Mouse (Mus musculus) megakaryocyte, embryonic 14.5 days (primary cell): ENCODE data around the gene Hacl1. TPM values are rescaled to one million over a fixed set of nuclear protein-coding genes. Genes with fewer than 3 reads are reported as not detected.
A peak's percentile ranks its signal among the peaks of the same experiment; 100 is the strongest.

Experiments
- H3K27me3 ChIP-seq: replicated peaks from 2 replicates; pipeline ENCODE3; 2012; ENCODE audit warnings: inconsistent platforms
- H3K36me3 ChIP-seq: replicated peaks from 2 replicates; pipeline ENCODE3; 2012; ENCODE audit warnings: low read length, inconsistent platforms, mixed read lengths
- H3K4me1 ChIP-seq: 2 replicates; pipeline ENCODE4 v1.6.1; 2012; ENCODE audit warnings: inconsistent platforms
- H3K4me3 ChIP-seq: replicated peaks from 2 replicates; pipeline ENCODE3; 2012; ENCODE audit warnings: moderate library complexity, mild to moderate bottlenecking, inconsistent platforms
- H3K9me3 ChIP-seq: 2 replicates; pipeline ENCODE4 v1.6.1; 2012; ENCODE audit warnings: inconsistent platforms
- FLI1 ChIP-seq: IDR thresholded peaks from 2 replicates; pipeline ENCODE4 v1.6.1; 2012; ENCODE audit warnings: low read length, inconsistent platforms, mixed read lengths
- GATA1 ChIP-seq: IDR thresholded peaks from 3 replicates; pipeline ENCODE4 v1.6.1; 2012; ENCODE audit warnings: mixed read lengths, low read length, inconsistent platforms, borderline replicate concordance
- polyA plus RNA-seq: library from polyadenylated mRNA; stranded (reverse); fragments of >175 nt; gene quantifications from 2 replicates; pipeline ENCODE4 v1.2.3, GENCODE M21; 2012; ENCODE audit warnings: low replicate concordance; ENCODE audit not compliant: insufficient read depth

Gene Hacl1
- polyA plus RNA-seq, result 2.9 TPM in 1 of 2 replicates, not detected in the other

- Histone ChIP-seq H3K36me3 (peaks cover 29% of the 10 kb centered on the region), H3K9me3 (no peaks in the 10 kb centered on the region), H3K4me1 (peaks cover 41% of the 10 kb centered on the region), H3K27me3 (no peaks in the 10 kb centered on the region), H3K4me3 (peak within 1 kb of the TSS; percentile 98)
- TF ChIP-seq GATA1, result no peak
- TF ChIP-seq FLI1, result no peak
These were observed at the start of gene Hacl1, which contains the start of gene Btd for GRCm38 (mm10) chr14:31640890-31641505. Gene Hacl1 (minus strand): TSS chr14:31641286. Gene Btd (plus strand): TSS chr14:31641028.

- Histone ChIP-seq H3K4me1 (peaks cover 96% of the 10 kb centered on the region), H3K36me3 (peaks cover 3% of the 10 kb centered on the region), H3K27me3 (no peaks in the 10 kb centered on the region), H3K4me3 (peak overlapping the region; percentile 69), H3K9me3 (no peaks in the 10 kb centered on the region)
- TF ChIP-seq GATA1 (no peak), FLI1 (no peak)
These were observed 45.1 kb upstream of the Hacl1 start for GRCm38 (mm10) chr14:31686231-31686630.

DNA sequence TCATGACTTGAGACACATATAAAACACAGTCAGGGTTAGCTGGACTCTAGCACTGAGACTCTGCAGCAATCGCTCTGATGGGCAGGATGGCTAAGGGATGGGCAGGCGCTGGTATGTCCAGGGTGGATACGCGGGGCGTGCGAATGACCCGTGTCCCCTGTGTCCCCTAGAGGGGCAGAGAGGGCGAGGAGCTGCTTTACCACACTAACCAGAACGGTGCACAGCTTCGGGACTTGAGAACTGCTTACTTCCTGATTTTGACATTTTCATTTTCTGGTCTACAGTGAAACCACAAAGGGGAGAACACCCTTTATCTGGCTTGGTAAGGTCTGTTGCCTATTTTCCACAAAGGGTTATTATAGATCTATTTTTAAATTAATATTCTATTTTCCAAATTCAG, 44.6 kb upstream of the Hacl1 start:
- peaks cover 96% of the 10 kb centered on the region for H3K4me1 ChIP-seq
- peak overlapping the region; percentile 87 for H3K4me3 ChIP-seq
- no peak for TF ChIP-seq FLI1
- no peaks in the 10 kb centered on the region for H3K27me3 ChIP-seq
- no peaks in the 10 kb centered on the region for H3K9me3 ChIP-seq
- peaks cover 2% of the 10 kb centered on the region for H3K36me3 ChIP-seq

GRCm38 (mm10) chr14:31684343-31685040, 43.4 kb upstream of the Hacl1 start:
- H3K4me1 ChIP-seq, result peaks cover 95% of the 10 kb centered on the region

DNA sequence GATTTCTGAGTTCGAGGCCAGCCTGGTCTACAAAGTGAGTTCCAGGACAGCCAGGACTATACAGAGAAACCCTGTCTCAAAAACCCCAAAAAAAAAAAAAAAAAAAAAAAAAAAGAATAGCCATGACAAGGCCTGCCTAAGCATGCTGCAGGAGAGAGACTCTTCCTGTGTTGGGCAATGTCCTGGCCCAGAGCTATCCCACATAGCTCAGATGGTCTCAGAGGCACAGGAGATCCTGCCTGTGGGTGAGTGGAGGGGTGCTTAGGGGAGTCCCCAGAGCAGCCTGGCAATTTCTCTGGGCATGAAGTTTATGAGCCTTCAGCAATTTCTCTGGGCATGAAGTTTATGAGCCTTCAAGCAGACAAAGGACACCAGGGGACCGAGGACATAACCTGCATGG, 42.5 kb upstream of the Hacl1 start:
- no peaks in the 10 kb centered on the region for H3K27me3 ChIP-seq
- H3K4me1 ChIP-seq, result peaks cover 92% of the 10 kb centered on the region
- no peak for TF ChIP-seq FLI1
- TF ChIP-seq GATA1, result no peak
- no peaks in the 10 kb centered on the region for H3K9me3 ChIP-seq
- peak overlapping the region; percentile 29 for H3K4me3 ChIP-seq
- no peaks in the 10 kb centered on the region for H3K36me3 ChIP-seq

More at GRCm38 (mm10) chr14:31684343-31685040, 43.4 kb upstream of the Hacl1 start:
- H3K36me3 ChIP-seq, result no peaks in the 10 kb centered on the region
- TF ChIP-seq GATA1, result no peak
- no peak for TF ChIP-seq FLI1
- H3K27me3 ChIP-seq, result no peaks in the 10 kb centered on the region
- H3K9me3 ChIP-seq, result no peaks in the 10 kb centered on the region
- peak overlapping the region; percentile 81 for H3K4me3 ChIP-seq

DNA sequence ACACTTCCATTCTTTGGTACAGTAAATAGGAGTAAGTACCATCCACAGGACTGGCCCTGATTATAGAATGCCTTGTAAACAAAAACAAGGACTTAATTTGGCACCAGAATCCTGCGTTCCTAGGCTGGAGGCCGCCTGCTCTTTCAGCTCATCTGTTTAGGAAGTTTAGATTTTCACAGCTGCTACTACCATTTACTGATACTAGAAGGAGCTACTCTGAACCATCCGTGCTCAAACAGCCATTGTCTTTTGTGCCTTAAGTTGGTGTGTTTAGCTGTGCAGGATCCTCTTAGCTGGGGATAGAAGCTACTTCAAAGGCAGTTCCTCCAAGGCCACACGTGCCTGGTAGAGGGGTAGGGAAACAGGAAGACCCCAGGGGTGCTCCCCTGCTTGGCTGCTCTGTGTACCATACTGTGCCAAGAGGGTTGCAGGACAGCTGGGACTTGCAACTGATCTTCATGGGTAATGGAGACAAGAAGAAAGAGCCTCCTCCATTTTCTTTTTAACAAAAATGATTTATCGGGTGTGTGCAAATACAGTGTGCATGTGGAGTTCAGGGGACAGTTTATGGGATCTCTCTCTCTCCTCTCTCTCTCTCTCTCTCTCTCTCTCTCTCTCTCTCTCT, 41.0 kb upstream of the Hacl1 start:
- Histone ChIP-seq H3K9me3 (no peaks in the 10 kb centered on the region), H3K4me1 (peaks cover 79% of the 10 kb centered on the region), H3K27me3 (no peaks in the 10 kb centered on the region), H3K4me3 (no peak overlapping the region), H3K36me3 (no peaks in the 10 kb centered on the region)
- TF ChIP-seq GATA1 (no peak), FLI1 (no peak)

- Histone ChIP-seq H3K36me3 (no peaks in the 10 kb centered on the region), H3K4me3 (no peak overlapping the region), H3K27me3 (no peaks in the 10 kb centered on the region), H3K4me1 (peaks cover 72% of the 10 kb centered on the region), H3K9me3 (no peaks in the 10 kb centered on the region)
- no peak for TF ChIP-seq FLI1
- no peak for TF ChIP-seq GATA1
These were observed 40.2 kb upstream of the Hacl1 start for GRCm38 (mm10) chr14:31681291-31681690.

DNA sequence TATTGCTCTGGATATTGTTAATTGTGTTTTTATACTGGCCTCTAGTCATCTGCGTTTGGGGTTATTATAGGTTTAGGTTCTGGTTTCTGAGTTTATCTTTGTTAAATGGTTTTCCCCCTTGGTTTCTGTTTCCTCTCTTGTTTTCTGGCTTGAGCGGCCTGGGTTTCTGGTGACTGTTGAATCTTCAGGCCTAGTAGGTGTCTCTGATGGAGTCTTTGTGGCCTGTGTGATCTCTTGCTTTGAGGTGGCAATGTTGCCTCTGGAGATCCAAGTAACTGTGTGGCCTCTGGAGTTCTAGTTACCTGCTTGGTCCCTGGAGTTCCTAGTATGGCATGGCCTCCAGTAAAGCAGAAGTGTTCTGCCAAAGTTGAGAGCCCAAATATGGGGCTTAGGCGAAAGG, 39.6 kb upstream of the Hacl1 start:
- no peak overlapping the region for H3K4me3 ChIP-seq
- H3K9me3 ChIP-seq, result no peaks in the 10 kb centered on the region
- peaks cover 65% of the 10 kb centered on the region for H3K4me1 ChIP-seq
- no peaks in the 10 kb centered on the region for H3K36me3 ChIP-seq
- no peaks in the 10 kb centered on the region for H3K27me3 ChIP-seq
- TF ChIP-seq GATA1 (no peak), FLI1 (no peak)

GRCm38 (mm10) chr14:31671635-31672320, 30.7 kb upstream of the Hacl1 start:
- TF ChIP-seq GATA1, result no peak
- Histone ChIP-seq H3K4me3 (no peak overlapping the region), H3K36me3 (peaks cover 16% of the 10 kb centered on the region), H3K4me1 (peaks cover 70% of the 10 kb centered on the region), H3K9me3 (0 out of 2 replicates have a peak, but pooled peaks cover 3% of the 10 kb centered on the region), H3K27me3 (no peaks in the 10 kb centered on the region)

DNA sequence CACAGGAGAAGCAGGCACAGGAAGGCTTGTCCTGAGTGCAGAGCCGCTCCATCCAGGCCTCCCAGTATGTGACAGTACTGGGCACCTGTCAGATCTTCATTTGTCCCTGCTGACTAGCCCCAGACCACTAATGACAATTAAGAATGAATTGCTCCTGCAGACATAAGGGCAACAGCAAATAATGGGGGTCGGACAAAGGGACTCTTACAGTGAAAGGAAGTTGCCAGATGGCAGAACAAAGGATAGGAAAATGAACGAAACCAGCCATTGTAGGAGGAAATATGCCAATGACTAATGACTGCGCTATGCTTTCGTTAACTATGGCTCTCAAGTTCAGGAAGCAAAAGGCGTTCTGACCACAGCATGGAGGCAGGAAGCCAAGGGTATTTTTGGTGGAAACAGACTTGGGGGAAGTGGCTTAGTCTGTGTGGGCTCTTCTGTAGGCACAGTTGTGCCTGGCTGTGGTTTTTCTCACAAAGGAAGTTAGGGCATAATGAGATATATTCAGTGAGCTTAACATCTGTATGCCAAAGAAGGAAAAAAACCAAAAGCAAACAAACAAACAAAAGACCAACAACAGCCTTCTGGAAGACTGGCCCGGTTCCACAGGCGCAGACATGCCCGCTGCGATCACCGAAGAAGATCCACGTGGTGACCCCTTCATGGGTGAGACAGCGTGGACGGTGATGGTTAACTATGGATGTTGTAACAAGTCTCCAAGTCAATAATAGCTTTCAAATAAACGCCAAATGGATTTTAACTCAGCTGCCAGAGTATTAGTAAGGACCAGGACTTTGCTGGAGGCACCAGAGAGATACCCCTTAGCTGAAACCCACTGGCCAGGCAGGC, 28.8 kb upstream of the Hacl1 start:
- 0 out of 2 replicates have a peak, but pooled peaks cover 5% of the 10 kb centered on the region for H3K9me3 ChIP-seq
- TF ChIP-seq GATA1, result no peak; the same call in 2 of the 3 replicates
- peak; percentile 60; the same call in 1 of the 2 replicates for TF ChIP-seq FLI1

More for the DNA sequence above, 28.8 kb upstream of the Hacl1 start:
- Histone ChIP-seq H3K27me3 (no peaks in the 10 kb centered on the region), H3K36me3 (peaks cover 34% of the 10 kb centered on the region), H3K4me3 (peak overlapping the region; percentile 89), H3K4me1 (peaks cover 88% of the 10 kb centered on the region)
